Mouse (Mus musculus) activated CD4-positive, CD25-positive, alpha-beta regulatory T cell (primary cell): ENCODE results near the gene Tmem179b. TPM values are rescaled to one million over a fixed set of nuclear protein-coding genes. Genes with fewer than 3 reads are reported as not detected.

ENCODE experiments used
- polyA plus RNA-seq, 2 experiments: library from polyadenylated mRNA; unstranded; fragments of 100-300 nt; shearing (Covaris generic); gene quantifications; one replicate each; pipeline ENCODE4 v1.2.1; 2017

The Tmem179b gene
- polyA plus RNA-seq, 2 experiments from 2014 or later: 176 to 213 TPM

Other genes starting within 250 kb of the Tmem179b start
- gene Slc22a8, start 183.2 kb downstream of the Tmem179b start, polyA plus RNA-seq: under 1 TPM in 1 of 2 experiments, not detected in 1; 0.45 TPM
- under 1 TPM in 1 of 2 experiments, not detected in 1; 0.04 TPM for gene Slc22a6, start 156.4 kb downstream of the Tmem179b start, polyA plus RNA-seq
- under 1 TPM in 1 of 2 experiments, not detected in 1; 0.04 TPM for gene Chrm1, start 110.7 kb downstream of the Tmem179b start, polyA plus RNA-seq
- gene Slc3a2, start 51.1 kb downstream of the Tmem179b start, polyA plus RNA-seq: 100 to 1,000 TPM; 123 to 154 TPM
- gene Wdr74, start 38.6 kb downstream of the Tmem179b start, polyA plus RNA-seq: 10 to 100 TPM; 56.2 to 78.4 TPM
- under 1 TPM; 0.53 to 0.74 TPM for gene 1700092M07Rik, start 33.7 kb downstream of the Tmem179b start, polyA plus RNA-seq
- gene Stx5a, start 33.1 kb downstream of the Tmem179b start, polyA plus RNA-seq: 100 to 1,000 TPM; 143 to 165 TPM
- 100 to 1,000 TPM; 161 to 220 TPM for gene Nxf1, start 17.4 kb downstream of the Tmem179b start, polyA plus RNA-seq
- 10 to 100 TPM; 90.9 to 99.6 TPM for gene Tmem223, start 3.5 kb downstream of the Tmem179b start, polyA plus RNA-seq
- 10 to 100 TPM; 12.9 to 19.2 TPM for gene Taf6l, start 11.9 kb upstream of the Tmem179b start, polyA plus RNA-seq
- 100 to 1,000 TPM; 144 to 188 TPM for gene Polr2g, start 24.1 kb upstream of the Tmem179b start, polyA plus RNA-seq
- gene Zbtb3, start 28.1 kb upstream of the Tmem179b start, polyA plus RNA-seq: 1 to 10 TPM; 2.1 to 2.7 TPM
- 10 to 100 TPM; 45.5 TPM for gene Ttc9c, start 44.9 kb upstream of the Tmem179b start, polyA plus RNA-seq
- 10 to 100 TPM; 13.8 to 14.4 TPM for gene Hnrnpul2, start 45.5 kb upstream of the Tmem179b start, polyA plus RNA-seq
- under 1 TPM in 1 of 2 experiments, not detected in 1; 0.89 TPM for gene AC129217.1, start 55.3 kb upstream of the Tmem179b start, polyA plus RNA-seq
- 100 to 1,000 TPM; 115 to 134 TPM for gene Bscl2, start 63.0 kb upstream of the Tmem179b start, polyA plus RNA-seq
- gene Gng3, start 64.7 kb upstream of the Tmem179b start, polyA plus RNA-seq: 1 to 10 TPM in 1 of 2 experiments, under 1 TPM in 1; 0.39 to 1.0 TPM
- under 1 TPM in 1 of 2 experiments, not detected in 1; 0.10 TPM for gene Lrrn4cl, start 76.3 kb upstream of the Tmem179b start, polyA plus RNA-seq
- gene Ubxn1, start 97.0 kb upstream of the Tmem179b start, polyA plus RNA-seq: 100 to 1,000 TPM; 155 to 175 TPM
- 100 to 1,000 TPM in 1 of 2 experiments, 10 to 100 TPM in 1; 79.3 to 105 TPM for gene Uqcc3, start 106.5 kb upstream of the Tmem179b start, polyA plus RNA-seq
- gene Lbhd1, start 109.3 kb upstream of the Tmem179b start, polyA plus RNA-seq: 10 to 100 TPM; 81.7 to 89.2 TPM
- not detected for gene Gm49403, start 109.5 kb upstream of the Tmem179b start, polyA plus RNA-seq
- gene 1810009A15Rik, start 114.4 kb upstream of the Tmem179b start, polyA plus RNA-seq: 10 to 100 TPM; 53.7 to 60.3 TPM
- gene Gm49416, start 114.5 kb upstream of the Tmem179b start, polyA plus RNA-seq: not detected
- gene Ints5, start 118.5 kb upstream of the Tmem179b start, polyA plus RNA-seq: 10 to 100 TPM; 33.7 to 35.1 TPM
- gene Ganab, start 123.6 kb upstream of the Tmem179b start, polyA plus RNA-seq: 100 to 1,000 TPM in 1 of 2 experiments, 10 to 100 TPM in 1; 76.4 to 105 TPM
- 10 to 100 TPM; 32.7 to 61.4 TPM for gene B3gat3, start 145.9 kb upstream of the Tmem179b start, polyA plus RNA-seq
- 10 to 100 TPM in 1 of 2 experiments, 1 to 10 TPM in 1; 6.7 to 22.9 TPM for gene Rom1, start 154.9 kb upstream of the Tmem179b start, polyA plus RNA-seq
- gene Eml3, start 155.1 kb upstream of the Tmem179b start, polyA plus RNA-seq: 10 to 100 TPM; 65.5 to 86.4 TPM
- 100 to 1,000 TPM; 207 to 252 TPM for gene Mta2, start 167.4 kb upstream of the Tmem179b start, polyA plus RNA-seq
- gene Tut1, start 179.4 kb upstream of the Tmem179b start, polyA plus RNA-seq: 10 to 100 TPM; 28.1 to 34.9 TPM
- 100 to 1,000 TPM; 243 to 311 TPM for gene Eef1g, start 192.6 kb upstream of the Tmem179b start, polyA plus RNA-seq
- gene Ahnak, start 214.8 kb upstream of the Tmem179b start, polyA plus RNA-seq: 10 to 100 TPM; 51.5 to 98.4 TPM